ENCODE assay signal across 24 mouse cellular contexts in the genomic region with DNA sequence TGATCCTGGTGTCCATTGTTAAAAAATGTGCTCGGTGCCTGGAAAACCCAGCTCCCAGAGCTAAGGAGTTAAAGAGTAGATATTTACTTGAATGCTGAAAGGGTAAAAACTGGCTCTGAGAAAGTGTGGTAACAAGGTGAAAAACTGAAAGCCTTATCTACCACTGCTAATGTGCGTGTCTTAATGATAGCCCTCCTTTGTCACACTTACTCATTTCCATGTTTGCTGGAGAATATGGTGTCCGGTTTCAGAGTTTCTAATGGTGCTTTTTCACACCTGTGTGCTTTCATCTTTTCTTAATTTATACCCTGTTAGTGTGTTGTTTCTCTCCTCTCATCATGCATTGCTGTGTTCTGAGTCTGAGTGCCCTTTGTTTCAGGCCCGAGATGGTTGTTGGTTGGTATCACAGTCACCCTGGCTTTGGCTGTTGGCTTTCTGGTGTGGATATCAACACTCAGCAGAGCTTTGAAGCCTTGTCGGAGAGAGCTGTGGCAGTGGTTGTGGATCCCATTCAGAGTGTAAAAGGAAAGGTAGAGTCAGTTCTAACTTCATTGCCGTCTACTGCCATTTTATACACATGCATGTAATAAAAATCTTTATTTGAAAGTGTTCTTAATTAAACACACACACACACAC. TPM values are rescaled to one million over a fixed set of nuclear protein-coding genes. Genes with fewer than 3 reads are reported as not detected.
DNase-seq lines count a peak whose midpoint lies in the region; ATAC-seq and TF ChIP-seq lines count a peak whose summit lies in the region.
"Had no signal": no experiment of that assay in that cellular context is flagged by ENCODE, and none has a peak within 500 bp of the region (broad histone marks: within the 10 kb centered on the region; RNA-seq: fewer than 3 reads in every experiment).

No protein-coding gene starts in this region.

- no peak overlapping the region for H3K9ac ChIP-seq in midbrain, embryonic 11.5 days (ENCODE audit: low read length)
- H3K9ac ChIP-seq in midbrain, embryonic 16.5 days (ENCODE audit: low read depth, low read length) = no peak overlapping the region
- H3K9ac ChIP-seq in forebrain, embryonic 13.5 days = no peak overlapping the region
- no peak overlapping the region for H3K9ac ChIP-seq in forebrain, postnatal 0 days
- no peak overlapping the region for H3K9ac ChIP-seq in heart, embryonic 12.5 days
- H3K9ac ChIP-seq: embryonic facial prominence, embryonic 12.5 days; heart, embryonic 15.5 days; hindbrain, embryonic 15.5 days had no signal

- DNase-seq in embryo, embryonic 9.5 days (ENCODE audit: extremely low spot score) = peak; percentile 3
- no peak for DNase-seq in embryo, embryonic 11 days
- DNase-seq in midbrain, embryonic 11.5 days (ENCODE audit: low spot score, missing footprints) = peak; percentile 81
- peak; percentile 25 for DNase-seq in forebrain, postnatal 0 days
- DNase-seq in cerebellum, adult 9-10 months = no peak
- DNase-seq: adrenal gland, adult 8-10 months; adrenal gland, postnatal 36 days; B cell, adult 2 months; cerebellum, adult 11 months; cerebellum, adult 9-11 months; cerebellum, postnatal 36 days; gastrocnemius, postnatal 10 days; heart, adult 18-20 months; heart, postnatal 14 days had no signal

- no peaks in the 10 kb centered on the region for H3K36me3 ChIP-seq in midbrain, embryonic 11.5 days (ENCODE audit: control insufficient read depth, insufficient read depth, low read length)
- H3K36me3 ChIP-seq in midbrain, embryonic 16.5 days (ENCODE audit: control insufficient read depth, insufficient read depth, low read length) = no peaks in the 10 kb centered on the region
- H3K36me3 ChIP-seq in forebrain, embryonic 13.5 days (ENCODE audit: poor library complexity, severe bottlenecking) = no peaks in the 10 kb centered on the region
- H3K36me3 ChIP-seq in forebrain, postnatal 0 days (ENCODE audit: insufficient read depth) = no peaks in the 10 kb centered on the region
- peaks cover 6% of the 10 kb centered on the region; the same call in 1 of the 2 replicates for H3K36me3 ChIP-seq in heart, embryonic 12.5 days
- H3K36me3 ChIP-seq: heart, embryonic 15.5 days; hindbrain, embryonic 15.5 days had no signal

- H3K4me2 ChIP-seq in midbrain, embryonic 11.5 days = no peak overlapping the region
- no peak overlapping the region for H3K4me2 ChIP-seq in midbrain, embryonic 16.5 days (ENCODE audit: low read length)
- no peak overlapping the region for H3K4me2 ChIP-seq in forebrain, embryonic 13.5 days
- H3K4me2 ChIP-seq in forebrain, postnatal 0 days (ENCODE audit: low read depth) = no peak overlapping the region
- H3K4me2 ChIP-seq in heart, embryonic 12.5 days = no peak overlapping the region
- H3K4me2 ChIP-seq: embryonic facial prominence, embryonic 12.5 days; heart, embryonic 15.5 days; hindbrain, embryonic 15.5 days had no signal

- H3K9me3 ChIP-seq in midbrain, embryonic 11.5 days (ENCODE audit: control insufficient read depth, low read length) = no peaks in the 10 kb centered on the region
- no peaks in the 10 kb centered on the region for H3K9me3 ChIP-seq in midbrain, embryonic 16.5 days (replicated peaks; ENCODE audit: control insufficient read depth, low read length, poor library complexity, severe bottlenecking)
- no peaks in the 10 kb centered on the region for H3K9me3 ChIP-seq in forebrain, embryonic 13.5 days (replicated peaks)
- no peaks in the 10 kb centered on the region for H3K9me3 ChIP-seq in forebrain, postnatal 0 days (ENCODE audit: low read length)
- H3K9me3 ChIP-seq in heart, embryonic 12.5 days (replicated peaks) = no peaks in the 10 kb centered on the region
- H3K9me3 ChIP-seq: embryonic facial prominence, embryonic 12.5 days; G1E; heart, embryonic 10.5 days; heart, embryonic 15.5 days; hindbrain, embryonic 15.5 days had no signal

- H3K4me3 ChIP-seq in midbrain, embryonic 11.5 days (ENCODE audit: low read depth, low read length) = no peak overlapping the region
- no peak overlapping the region for H3K4me3 ChIP-seq in midbrain, embryonic 16.5 days (ENCODE audit: low read depth, low read length)
- no peak overlapping the region for H3K4me3 ChIP-seq in forebrain, embryonic 13.5 days
- H3K4me3 ChIP-seq in forebrain, postnatal 0 days (ENCODE audit: low read depth, low read length) = no peak overlapping the region
- no peak overlapping the region for H3K4me3 ChIP-seq in heart, embryonic 12.5 days
- H3K4me3 ChIP-seq: embryonic facial prominence, embryonic 12.5 days; heart, embryonic 10.5 days; heart, embryonic 15.5 days; hindbrain, embryonic 15.5 days had no signal

- TF ChIP-seq CTCF in forebrain, postnatal 0 days (IDR thresholded peaks at IDR 0.05; ENCODE audit: low read depth) = no peak

- ATAC-seq in midbrain, embryonic 11.5 days (ENCODE audit: low FRiP score) = no peak
- ATAC-seq in midbrain, embryonic 16.5 days = no peak
- peak; percentile 44; the same call in 1 of the 2 replicates for ATAC-seq in forebrain, embryonic 13.5 days
- ATAC-seq in forebrain, postnatal 0 days = peak; percentile 48; the same call in 1 of the 2 replicates
- ATAC-seq in heart, embryonic 12.5 days (ENCODE audit: insufficient number of reproducible peaks, low FRiP score) = no peak
- ATAC-seq: CD4-positive, CD25-positive, alpha-beta regulatory T cell, adult 4 months; intestine, embryonic 16.5 days had no signal

- H3K4me1 ChIP-seq in midbrain, embryonic 11.5 days (ENCODE audit: control insufficient read depth, insufficient read depth, low read length) = no peaks in the 10 kb centered on the region
- H3K4me1 ChIP-seq in midbrain, embryonic 16.5 days (ENCODE audit: control insufficient read depth, insufficient read depth, low read length) = no peaks in the 10 kb centered on the region
- peaks cover 14% of the 10 kb centered on the region for H3K4me1 ChIP-seq in forebrain, embryonic 13.5 days
- 0 out of 2 replicates have a peak, but pooled peaks cover 3% of the 10 kb centered on the region for H3K4me1 ChIP-seq in forebrain, postnatal 0 days (ENCODE audit: insufficient read depth)
- peaks cover 4% of the 10 kb centered on the region; the same call in 1 of the 2 replicates for H3K4me1 ChIP-seq in heart, embryonic 12.5 days (replicated peaks)
- H3K4me1 ChIP-seq: embryonic facial prominence, embryonic 12.5 days; hindbrain, embryonic 15.5 days had no signal

- no peak overlapping the region for H3K27ac ChIP-seq in midbrain, embryonic 11.5 days (ENCODE audit: low read depth, low read length)
- no peak overlapping the region for H3K27ac ChIP-seq in midbrain, embryonic 16.5 days (ENCODE audit: low read length)
- H3K27ac ChIP-seq in forebrain, embryonic 13.5 days = peak overlapping the region; percentile 85
- H3K27ac ChIP-seq in forebrain, postnatal 0 days (ENCODE audit: low read depth, low read length) = peak overlapping the region; percentile 54
- H3K27ac ChIP-seq in heart, embryonic 12.5 days (ENCODE audit: poor library complexity, severe bottlenecking) = no peak overlapping the region
- H3K27ac ChIP-seq: embryonic facial prominence, embryonic 12.5 days; heart, embryonic 10.5 days; heart, embryonic 15.5 days had no signal

- WGBS in midbrain, embryonic 11.5 days = 69% methylated on average over 6 of the region's 6 CpGs
- WGBS in midbrain, embryonic 16.5 days = 62% methylated on average over 6 of the region's 6 CpGs
- WGBS in forebrain, embryonic 13.5 days = 30% methylated on average over 6 of the region's 6 CpGs
- 28% methylated on average over 6 of the region's 6 CpGs for WGBS in forebrain, postnatal 0 days
- 70% methylated on average over 6 of the region's 6 CpGs for WGBS in heart, embryonic 12.5 days

- H3K27me3 ChIP-seq in midbrain, embryonic 11.5 days (ENCODE audit: control insufficient read depth, insufficient read depth, low read length) = no peaks in the 10 kb centered on the region
- no peaks in the 10 kb centered on the region for H3K27me3 ChIP-seq in midbrain, embryonic 16.5 days (ENCODE audit: control insufficient read depth, insufficient read depth, low read depth, low read length)
- H3K27me3 ChIP-seq in forebrain, embryonic 13.5 days = no peaks in the 10 kb centered on the region
- H3K27me3 ChIP-seq in forebrain, postnatal 0 days (ENCODE audit: insufficient read depth, low read length) = no peaks in the 10 kb centered on the region
- no peaks in the 10 kb centered on the region for H3K27me3 ChIP-seq in heart, embryonic 12.5 days (replicated peaks)
- H3K27me3 ChIP-seq: embryonic facial prominence, embryonic 12.5 days; heart, embryonic 15.5 days; hindbrain, embryonic 15.5 days had no signal

RNA-seq across cellular contexts. Expression of a gene that starts 38.1 kb away (rescaled TPM):
- 0.52 and 2.1 TPM in 2 replicates for polyA plus RNA-seq in midbrain, embryonic 11.5 days (2014; fragmentation: Nextera tagmentation; extraction: Ambion mirVana)
- polyA plus RNA-seq in midbrain, embryonic 16.5 days (2015; fragmentation: Nextera tagmentation; extraction: Ambion mirVana) = 2.4 and 3.3 TPM in 2 replicates
- polyA plus RNA-seq in forebrain, embryonic 13.5 days (2015; fragmentation: Nextera tagmentation; extraction: Ambion mirVana) = 36.3 and 45.1 TPM in 2 replicates
- 38.0 and 43.2 TPM in 2 replicates for total RNA-seq in forebrain, postnatal 0 days (2014; rRNA removed)
- polyA plus RNA-seq in forebrain, postnatal 0 days (2015; fragmentation: Nextera tagmentation; extraction: Ambion mirVana) = 26.7 and 28.8 TPM in 2 replicates
- not detected in 2 replicates for polyA plus RNA-seq in heart, embryonic 12.5 days (2016; fragmentation: Nextera tagmentation; extraction: Ambion mirVana)
- total RNA-seq: adrenal gland, postnatal 36 days; heart, adult 18-20 months; heart, postnatal 14 days had no signal
- polyA plus RNA-seq: CD4-positive, CD25-positive, alpha-beta regulatory T cell, adult 4 months; intestine, embryonic 16.5 days had no signal

RNA-seq across cellular contexts. Expression of a gene that starts 53.1 kb away (rescaled TPM):
- 269 and 271 TPM in 2 replicates for polyA plus RNA-seq in midbrain, embryonic 11.5 days (2014; fragmentation: Nextera tagmentation; extraction: Ambion mirVana)
- polyA plus RNA-seq in midbrain, embryonic 16.5 days (2015; fragmentation: Nextera tagmentation; extraction: Ambion mirVana) = 192 and 195 TPM in 2 replicates
- polyA plus RNA-seq in forebrain, embryonic 13.5 days (2015; fragmentation: Nextera tagmentation; extraction: Ambion mirVana) = 284 and 297 TPM in 2 replicates
- total RNA-seq in forebrain, postnatal 0 days (2014; rRNA removed) = 182 and 195 TPM in 2 replicates
- polyA plus RNA-seq in forebrain, postnatal 0 days (2015; fragmentation: Nextera tagmentation; extraction: Ambion mirVana) = 243 and 265 TPM in 2 replicates
- 140 and 144 TPM in 2 replicates for polyA plus RNA-seq in heart, embryonic 12.5 days (2016; fragmentation: Nextera tagmentation; extraction: Ambion mirVana)

Comparison
In these comparisons a context has a peak if more than half of its experiments do, and no peak if none do; other contexts are left out.
1. DNase-seq: peak in embryo, embryonic 9.5 days (single experiment), midbrain, embryonic 11.5 days (single experiment) and forebrain, postnatal 0 days (single experiment); none in embryo, embryonic 11 days (single experiment) and cerebellum, adult 9-10 months (single experiment).
2. ATAC-seq: peak in forebrain, embryonic 13.5 days (single experiment) and forebrain, postnatal 0 days (single experiment); none in midbrain, embryonic 11.5 days (single experiment), midbrain, embryonic 16.5 days (single experiment) and heart, embryonic 12.5 days (single experiment).
3. H3K27ac ChIP-seq: peak in forebrain, embryonic 13.5 days (single experiment) and forebrain, postnatal 0 days (single experiment); none in midbrain, embryonic 11.5 days (single experiment), midbrain, embryonic 16.5 days (single experiment) and heart, embryonic 12.5 days (single experiment).